Mouse (Mus musculus) mouse embryonic stem cell (cell line): ENCODE data around the gene Flcn.

Experiments used
- in situ Hi-C, 2 experiments: fragments of 300-500 bp; cut with MboI; formaldehyde crosslinking; loops; 1 replicate in 1 of 2; 3 replicates in 1 of 2; pipeline ENCODE4 v1.14.3; 2019 to 2020; ENCODE audit warnings: low sequenced_read_pairs in 2 of 2, low pct_unique_long_range_greater_than_20kb in 1 of 2, mixed read lengths in 1 of 2; ENCODE audit not compliant: unreplicated experiment in 1 of 2

Flcn gene

DNA sequence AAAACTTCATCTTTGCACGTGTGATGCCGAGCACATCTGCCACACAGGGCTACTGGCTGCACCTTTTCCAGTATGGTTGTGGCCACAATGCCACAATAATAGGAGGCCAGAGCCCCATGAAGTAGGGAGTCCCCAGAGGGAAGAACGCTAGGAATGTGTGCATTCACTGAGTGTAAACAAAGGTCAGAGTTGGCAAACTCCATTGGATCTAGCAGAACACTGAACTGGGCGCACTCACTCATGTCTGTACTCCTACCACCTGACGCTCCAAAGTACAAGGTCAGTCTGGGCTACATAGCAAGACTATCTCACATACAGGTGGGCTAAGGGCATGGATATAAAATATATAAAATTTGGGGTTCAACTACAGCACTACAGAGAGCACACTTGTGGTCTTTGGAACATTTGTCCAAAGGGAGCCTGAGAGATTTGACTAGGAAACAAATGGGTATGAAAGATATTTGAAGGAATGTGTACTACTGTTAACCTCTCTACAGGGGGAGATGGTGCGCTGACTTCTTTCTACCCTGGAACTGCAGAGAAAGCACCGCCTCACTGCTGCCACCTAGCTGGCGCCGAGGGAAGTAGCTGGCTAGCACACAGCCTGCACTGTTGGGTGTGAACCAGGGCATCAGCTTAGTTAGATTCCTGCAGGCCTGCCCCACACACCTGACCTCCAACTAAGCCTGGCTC, 31.5 kb downstream of the Flcn start:
- in situ Hi-C loops = no loop called here

DNA sequence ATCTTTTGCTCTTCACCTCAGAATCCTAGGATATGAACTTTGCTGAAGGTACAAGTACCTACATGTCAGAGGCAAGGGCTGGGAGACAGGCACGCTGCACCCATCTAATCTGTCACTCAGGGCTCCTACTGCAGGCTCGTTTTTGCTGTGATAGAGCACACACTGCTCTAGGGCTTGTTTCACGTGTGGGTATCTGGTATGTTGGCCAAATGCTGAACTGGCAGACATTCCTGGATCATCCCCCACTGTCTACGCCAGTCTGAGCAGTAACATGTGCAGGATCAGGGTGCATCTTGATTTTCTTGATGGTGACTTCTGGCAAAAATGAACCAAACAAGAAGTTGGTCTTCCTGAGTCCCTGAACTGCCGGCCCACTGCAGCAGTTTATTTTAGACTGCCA, 32.6 kb downstream of the Flcn start:
- in situ Hi-C loops = no loop called here

DNA sequence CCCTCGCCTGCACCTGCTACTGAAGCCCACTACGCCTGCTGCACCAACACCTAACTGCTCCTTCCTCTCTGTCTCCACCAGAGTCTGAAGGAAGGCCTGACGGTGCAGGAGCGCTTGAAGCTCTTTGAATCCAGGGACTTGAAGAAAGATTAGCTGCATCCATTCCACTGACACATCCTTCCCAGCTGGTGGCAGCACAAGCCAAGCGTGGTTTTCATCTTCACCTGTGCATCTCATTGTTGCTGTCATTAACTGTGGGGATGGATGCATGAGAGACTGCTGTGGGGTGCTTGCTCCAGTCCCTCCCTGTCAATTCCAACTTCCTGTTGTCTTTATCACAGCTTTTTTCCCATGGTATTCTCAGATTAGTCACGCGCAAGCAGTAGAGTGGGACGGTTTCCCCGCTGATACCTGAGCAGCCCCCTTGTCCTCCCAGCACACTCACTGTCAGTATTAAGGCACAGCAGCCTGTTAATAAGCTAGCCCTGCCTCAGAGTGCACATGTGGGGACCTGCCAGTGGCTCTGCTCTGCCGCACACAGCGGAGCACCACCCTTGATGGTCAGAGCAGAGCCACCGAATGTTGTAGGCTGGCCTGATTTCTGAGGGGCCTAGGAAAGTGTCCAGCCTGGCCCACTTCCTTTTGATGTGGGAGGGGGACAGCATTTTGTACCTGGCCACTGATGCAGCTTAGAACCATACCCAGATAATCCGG, 34.2 kb downstream of the Flcn start:
- in situ Hi-C loops = no loop called here

DNA sequence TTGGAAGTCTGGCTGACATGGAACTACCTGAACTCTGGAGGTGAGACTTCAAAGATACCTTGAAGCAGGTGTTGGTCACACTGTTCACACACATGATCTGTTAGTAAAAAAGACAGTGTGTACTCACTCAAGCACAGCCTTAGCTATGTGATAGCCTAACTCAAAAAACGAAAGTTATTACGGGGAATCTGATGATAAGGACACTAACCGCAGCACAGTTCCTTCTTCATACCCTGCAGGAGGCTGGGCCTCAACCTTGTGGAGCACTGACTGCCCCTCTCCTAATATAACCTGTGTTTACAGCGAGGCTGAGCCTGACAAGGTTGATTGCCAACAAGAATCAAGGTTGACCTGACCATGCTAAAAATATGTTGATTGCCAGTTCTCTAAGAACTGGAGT, 35.3 kb downstream of the Flcn start:
- in situ Hi-C loops = no loop called here

DNA sequence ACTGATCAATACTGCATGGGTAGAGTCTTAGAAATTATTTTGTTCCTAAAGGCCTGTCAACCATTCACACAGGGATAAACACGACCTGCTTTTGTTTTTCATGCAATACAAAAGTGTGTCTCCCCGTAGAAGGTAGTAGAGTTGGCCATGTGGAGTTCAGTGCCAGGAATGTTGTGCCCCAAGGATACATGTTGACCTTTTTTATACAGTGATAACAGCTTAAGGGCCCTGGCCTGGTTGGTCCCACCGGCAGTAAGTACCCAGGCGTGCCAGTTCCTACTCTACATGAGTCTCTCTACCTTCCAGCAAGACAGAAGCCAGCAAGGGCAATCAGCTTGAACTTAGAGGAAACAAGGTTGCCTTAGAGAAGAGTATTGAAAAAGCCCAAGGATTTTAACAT, 36.9 kb downstream of the Flcn start:
- in situ Hi-C loops = no loop called here

DNA sequence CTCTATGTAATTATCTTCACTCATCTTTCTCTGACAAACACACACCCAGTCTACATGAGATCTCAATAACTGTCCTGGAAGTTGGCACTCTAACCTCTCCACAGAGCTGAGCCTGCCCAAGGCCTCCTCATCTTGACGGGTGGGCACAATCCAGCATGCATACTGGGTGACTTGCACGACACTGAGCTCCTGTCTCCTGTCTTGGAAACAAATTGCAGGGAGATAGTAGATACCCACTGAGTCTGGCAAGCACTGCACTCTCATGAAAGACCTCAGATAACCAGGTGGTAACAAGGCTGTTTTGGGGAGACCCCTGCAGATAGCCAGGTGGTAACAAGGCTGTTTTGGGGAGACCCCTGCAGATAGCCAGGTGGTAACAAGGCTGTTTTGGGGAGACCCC, 37.5 kb downstream of the Flcn start:
- in situ Hi-C loops = no loop called here

DNA sequence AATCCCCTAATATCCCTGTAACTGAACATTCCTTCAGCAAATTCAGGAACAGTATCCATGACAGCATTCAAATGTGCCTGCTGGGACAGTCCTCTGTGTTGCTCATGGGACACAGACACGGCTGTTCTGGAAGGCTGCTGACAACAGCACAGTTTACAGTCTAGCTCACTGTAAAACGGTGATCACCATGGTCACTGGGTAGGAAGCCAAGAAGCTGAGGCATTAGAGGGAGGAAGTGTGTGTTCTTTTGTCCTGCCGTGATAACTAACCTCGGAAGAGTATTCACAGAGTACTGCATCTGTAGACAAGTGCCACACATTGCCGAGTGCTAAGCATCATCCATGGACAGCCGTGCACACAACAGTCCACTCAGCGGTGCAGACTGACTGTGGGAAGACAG, 39.1 kb downstream of the Flcn start:
- in situ Hi-C loops = no loop called here

DNA sequence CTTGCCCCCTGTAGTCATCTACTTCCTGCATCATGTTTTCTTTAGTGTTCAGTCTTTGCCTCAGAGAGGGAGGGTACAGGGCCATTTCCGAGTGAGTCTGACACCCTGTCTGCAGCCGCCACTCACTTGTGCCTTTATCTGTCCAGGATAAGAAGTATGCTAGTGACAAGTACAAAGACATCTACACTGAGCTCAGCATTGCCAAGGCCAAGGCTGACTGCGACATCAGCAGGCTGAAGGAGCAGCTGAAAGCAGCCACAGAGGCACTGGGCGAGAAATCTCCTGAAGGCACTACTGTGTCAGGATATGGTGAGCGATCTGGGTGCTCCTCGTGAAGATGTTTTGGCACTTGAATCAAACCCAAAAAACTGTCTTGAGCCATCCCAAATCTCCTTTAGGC, 40.1 kb downstream of the Flcn start:
- in situ Hi-C loops = no loop called here

DNA sequence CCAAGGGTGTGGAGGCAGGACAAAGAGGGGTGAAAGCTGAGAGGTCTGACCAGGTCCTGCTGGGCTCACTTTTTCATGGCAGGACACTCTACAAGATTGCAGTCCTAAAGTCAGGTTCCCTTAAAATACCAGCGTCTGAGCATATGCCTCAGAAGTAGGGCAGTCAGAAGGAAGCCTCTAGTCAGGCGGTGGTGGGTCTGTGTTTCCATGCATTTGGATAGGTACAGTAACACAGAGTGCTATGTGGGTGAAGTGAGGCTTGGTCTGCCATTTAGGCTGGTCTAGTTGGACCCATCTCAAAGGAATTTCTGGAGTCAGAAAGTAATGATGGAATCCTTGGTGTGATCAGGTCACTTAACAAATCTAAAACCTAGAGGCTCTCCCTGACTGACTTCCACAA, 40.5 kb downstream of the Flcn start:
- in situ Hi-C loops = no loop called here

DNA sequence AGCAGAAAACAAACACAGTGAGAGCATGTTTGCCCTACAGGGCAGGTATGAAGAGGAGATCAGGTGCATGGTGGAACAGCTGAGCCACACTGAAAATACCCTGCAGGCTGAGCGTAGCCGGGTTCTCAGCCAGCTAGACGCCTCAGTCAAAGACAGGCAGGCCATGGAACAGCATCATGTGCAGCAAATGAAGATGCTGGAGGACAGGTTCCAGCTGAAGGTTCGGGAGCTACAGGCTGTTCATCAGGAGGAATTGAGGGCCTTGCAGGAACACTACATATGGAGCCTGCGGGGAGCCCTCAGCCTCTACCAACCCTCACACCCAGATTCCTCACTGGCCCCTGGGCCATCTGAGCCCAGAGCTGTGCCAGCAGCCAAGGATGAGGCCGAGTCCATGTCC, 49.0 kb downstream of the Flcn start:
- in situ Hi-C loops = no loop called here

DNA sequence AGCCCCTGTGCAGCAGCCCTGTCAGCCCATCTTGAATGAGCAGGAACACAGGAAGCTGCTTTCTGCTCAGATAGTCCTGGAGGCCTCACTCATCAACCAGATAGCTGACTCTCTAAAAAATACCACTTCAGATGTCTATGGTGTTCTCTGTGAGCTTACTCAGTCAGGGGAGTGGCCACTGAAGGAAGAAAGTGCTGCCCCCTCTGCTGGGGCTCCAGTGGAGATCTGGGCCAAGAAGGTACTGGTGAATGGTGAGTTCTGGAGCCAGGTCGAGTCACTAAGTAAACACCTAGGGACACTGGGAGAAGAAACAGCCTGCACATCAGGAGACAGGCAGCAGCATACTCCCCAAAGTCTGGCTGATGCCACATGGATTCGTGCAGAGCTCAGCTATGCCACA, 50.2 kb downstream of the Flcn start:
- in situ Hi-C loops = no loop called here

DNA sequence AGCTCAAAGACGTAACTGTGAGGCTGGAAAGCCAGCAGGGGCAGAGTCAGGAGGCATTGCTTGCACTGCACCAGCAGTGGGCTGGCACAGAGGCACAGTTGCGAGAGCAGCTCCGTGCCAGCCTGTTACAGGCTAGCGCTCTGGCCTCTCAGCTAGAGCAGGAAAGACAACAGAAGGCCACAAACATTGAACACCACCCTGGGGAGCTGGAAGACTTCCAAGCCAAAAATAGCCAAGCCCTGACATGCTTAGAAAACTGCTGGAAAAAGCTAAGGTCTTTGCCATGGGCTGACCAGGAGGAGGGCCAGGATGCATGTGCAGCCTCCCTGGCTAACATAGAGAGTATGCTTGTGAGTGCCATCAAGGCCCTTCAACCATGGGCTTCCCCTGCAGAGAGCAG, 50.6 kb downstream of the Flcn start:
- in situ Hi-C loops = no loop called here

DNA sequence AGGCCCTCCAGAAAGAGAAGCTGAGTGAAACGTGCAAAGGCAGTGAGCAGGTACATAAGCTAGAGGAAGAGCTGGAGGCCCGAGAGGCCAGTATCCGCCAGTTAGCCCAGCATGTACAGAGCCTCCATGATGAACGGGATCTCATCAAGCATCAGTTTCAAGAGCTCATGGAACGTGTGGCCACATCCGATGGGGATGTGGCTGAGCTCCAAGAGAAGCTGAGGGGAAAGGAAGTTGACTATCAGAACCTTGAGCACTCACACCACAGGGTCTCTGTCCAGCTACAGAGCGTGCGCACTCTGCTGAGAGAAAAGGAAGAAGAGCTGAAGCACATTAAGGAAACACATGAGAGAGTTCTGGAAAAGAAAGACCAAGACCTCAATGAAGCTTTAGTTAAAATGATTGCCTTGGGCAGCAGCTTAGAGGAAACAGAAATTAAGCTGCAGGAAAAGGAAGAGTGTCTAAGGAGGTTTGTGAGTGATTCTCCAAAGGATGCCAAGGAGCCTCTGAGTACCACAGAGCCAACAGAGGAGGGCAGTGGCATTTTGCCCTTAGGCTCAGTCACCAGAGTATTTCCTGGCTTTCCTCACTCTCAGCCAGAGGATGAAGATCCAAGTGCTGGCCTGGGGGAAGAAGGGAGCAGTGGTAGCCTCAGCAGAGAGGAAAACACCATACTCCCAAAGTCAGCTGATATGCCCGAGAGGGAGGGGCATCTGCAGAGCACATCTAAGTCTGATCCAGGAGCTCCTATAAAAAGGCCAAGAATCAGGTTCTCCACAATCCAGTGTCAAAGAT, 51.4 kb downstream of the Flcn start:
- in situ Hi-C loops = no loop called here

DNA sequence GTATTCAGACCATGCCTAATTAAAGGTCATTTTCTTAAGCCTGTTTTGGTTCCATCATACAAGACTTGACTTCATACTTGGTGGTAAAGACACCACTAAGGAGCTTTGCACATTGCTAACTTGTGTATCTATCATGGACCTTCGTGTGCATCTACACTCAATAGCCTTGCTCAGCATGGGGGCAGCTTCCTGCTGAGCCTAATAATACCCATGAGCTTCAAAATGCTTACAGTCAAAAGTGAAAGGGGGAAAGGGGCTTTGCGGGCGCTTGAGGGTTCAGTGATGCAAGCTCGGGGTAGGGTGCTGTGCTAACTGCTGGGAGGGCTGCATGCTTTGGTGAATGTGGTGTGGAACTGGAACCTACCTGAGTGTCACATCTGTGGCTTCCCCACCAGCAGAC, 53.5 kb downstream of the Flcn start:
- in situ Hi-C loops = no loop called here

DNA sequence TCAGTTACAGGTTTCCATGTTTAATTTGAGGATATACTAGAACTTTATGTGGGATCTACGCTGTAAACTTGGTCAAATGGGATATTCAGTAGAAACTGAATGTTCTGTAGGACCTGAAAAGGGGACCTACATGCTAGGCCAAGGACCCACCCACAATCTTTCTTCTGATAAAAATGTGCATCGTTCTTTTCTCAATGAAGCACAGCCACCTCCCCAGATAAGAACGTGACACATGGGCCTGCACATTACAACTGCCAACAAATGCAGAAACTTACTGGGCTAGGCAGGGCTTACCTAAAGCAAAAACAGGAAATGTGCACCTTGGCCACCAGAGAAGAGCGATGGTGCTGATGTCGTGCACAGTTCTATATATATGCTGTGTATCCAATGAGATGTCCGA, 55.3 kb downstream of the Flcn start:
- in situ Hi-C loops = no loop called here

DNA sequence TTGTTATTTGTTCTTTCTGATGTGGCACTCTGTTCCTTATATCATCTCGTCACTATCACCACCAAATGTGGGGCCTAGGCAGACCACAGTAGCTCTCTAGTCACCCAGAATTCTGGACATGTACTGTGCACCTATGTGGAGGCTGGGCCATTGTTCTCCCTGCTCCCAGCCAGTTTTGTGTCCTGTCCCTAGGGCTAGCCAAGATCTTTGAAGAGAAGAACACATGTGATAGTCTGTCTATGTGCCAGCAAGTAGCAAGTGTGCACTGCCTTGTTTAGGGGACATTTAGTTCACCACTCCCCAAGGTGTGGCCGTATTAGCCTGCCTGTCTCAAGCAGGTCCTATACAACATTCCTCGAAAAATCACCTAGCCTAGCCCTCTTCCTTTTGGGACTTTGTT, 60.8 kb downstream of the Flcn start:
- in situ Hi-C loops = loop anchor here in 1 of 2 experiments (25.0 kb wide), 1 partner anchor 112 kb away; no protein-coding TSS in a partner anchor

DNA sequence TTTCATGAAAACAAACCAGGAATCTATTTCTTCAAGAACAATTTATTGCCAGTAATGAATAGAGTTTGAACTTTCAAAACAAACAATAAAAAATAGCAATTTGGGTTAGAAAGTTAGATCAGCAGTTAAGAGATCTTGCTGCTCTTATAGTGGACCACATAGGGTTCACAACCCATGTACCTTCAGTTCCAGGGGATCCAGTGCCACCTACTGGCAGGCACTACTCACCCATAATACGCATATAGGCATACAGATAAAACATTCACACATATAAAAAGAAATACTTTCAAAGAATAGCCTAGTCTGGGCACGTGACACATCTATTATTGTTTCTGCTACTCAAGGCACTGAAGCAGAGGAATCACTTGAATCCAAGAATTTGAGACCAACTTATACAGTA, 63.2 kb downstream of the Flcn start:
- in situ Hi-C loops = loop anchor here in 1 of 2 experiments (25.0 kb wide), 1 partner anchor 109 kb away; no protein-coding TSS in a partner anchor

DNA sequence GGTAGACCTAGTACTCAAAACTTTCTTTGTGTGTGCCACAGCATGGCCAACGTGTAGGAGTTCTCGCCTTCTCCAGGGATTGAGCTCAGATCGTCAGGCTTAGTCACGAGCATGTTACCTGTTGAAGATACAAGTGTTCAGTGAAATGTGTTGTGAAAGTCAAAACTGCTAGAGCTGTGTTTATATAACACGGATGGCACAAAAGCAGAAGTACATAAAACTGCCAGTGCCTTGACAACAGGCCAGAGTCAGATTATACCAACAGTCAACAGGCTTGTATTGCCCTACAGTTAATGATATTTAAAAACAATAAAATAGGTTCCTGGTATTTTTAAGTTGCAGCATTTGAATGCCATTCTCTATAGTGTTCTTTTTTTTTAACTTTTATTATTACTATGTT, 64.0 kb downstream of the Flcn start:
- in situ Hi-C loops = loop anchor here in 1 of 2 experiments (25.0 kb wide), 1 partner anchor 109 kb away; no protein-coding TSS in a partner anchor

DNA sequence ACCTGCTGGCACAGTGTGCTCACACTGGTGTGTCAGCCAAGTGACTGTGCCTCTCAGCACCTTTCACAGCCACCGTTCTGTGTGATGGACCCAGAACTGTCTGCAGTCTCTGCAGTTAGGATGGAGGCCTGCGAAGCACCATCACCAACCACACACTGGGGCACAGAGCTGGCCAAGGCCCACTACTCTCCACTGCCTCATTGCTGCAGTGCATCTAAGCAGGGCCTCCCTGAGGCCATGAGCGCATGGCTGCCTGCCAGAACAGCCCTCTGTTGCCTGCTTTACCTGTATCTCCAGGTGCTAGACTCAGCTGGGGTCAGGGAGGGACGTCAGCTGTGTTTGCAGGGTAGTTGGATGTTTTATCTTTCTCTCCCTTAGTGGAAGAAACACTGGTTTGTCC, 65.4 kb downstream of the Flcn start:
- in situ Hi-C loops = loop anchor here in 1 of 2 experiments (25.0 kb wide), 1 partner anchor 107 kb away; no protein-coding TSS in a partner anchor
